Mouse (Mus musculus) spleen, postnatal 36 days (tissue): ENCODE data around the gene Flvcr2.
A peak's percentile ranks its signal among the peaks of the same experiment; 100 is the strongest.

Experiments
- DNase-seq, 2 experiments: peaks; one replicate each; pipeline ENCODE4 v3.0.0; 2022; ENCODE audit warnings: low spot score in 2 of 2, mixed read lengths in 1 of 2

Gene Flvcr2

DNA sequence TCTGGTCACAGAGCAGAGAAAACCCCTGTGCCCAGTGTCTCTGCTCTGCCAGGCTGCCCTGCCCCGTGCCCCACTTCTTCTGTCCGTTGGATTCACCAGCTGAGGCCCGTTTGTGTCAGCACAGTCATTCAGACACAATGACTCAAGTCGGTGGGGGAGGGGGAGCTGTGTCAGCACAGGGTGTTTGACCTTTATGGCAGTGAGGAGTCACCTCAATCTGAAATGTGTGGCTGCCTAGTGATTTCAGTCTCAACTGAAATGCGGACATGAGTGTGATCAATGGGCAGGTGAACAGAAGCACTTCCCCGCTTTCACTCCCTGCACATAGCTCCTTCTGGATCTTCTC, 16.4 kb upstream of the Flvcr2 start:
- no peak for DNase-seq

DNA sequence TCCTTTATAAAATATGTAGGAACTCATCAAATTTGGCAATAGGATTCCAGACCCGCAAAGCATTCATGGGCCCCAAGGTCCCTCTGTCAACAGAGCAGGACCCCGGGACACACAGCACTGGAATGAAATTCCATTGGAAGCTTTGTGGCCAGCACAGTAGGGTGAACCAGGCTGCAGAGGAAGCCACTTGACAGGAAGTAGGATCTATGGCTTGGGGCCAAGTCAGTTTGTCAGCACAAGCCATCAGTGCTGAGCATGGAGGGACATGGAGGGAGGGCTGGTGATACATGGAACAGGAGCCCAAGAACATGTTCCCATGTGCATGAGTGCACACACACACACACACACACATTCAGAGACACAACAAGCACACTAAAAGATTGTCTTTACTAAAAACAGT, 10.1 kb upstream of the Flvcr2 start:
- DNase-seq, result no peak

DNA sequence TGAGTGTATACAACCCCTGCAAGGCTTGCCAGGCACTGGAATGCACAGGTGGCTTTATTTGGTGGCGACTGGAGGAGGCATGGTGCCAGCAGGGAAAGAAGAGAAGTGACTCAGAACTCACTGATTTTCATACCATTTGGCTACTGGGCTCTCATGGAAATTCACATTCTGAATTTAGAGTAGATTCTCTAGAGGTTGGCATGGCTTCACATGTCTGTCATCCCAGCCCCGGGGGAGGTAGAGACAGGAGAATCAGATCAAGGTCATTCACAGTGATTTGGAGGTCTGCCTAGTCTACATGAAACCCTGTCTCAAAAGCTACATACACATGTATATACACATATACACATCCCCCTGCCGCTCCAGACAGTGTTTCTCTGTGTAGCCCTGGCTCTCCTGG, 9.4 kb upstream of the Flvcr2 start:
- DNase-seq, result no peak

- DNase-seq, result no peak
These were observed 419 bp downstream of the Flvcr2 start for GRCm38 (mm10) chr12:85746696-85747219.

DNA sequence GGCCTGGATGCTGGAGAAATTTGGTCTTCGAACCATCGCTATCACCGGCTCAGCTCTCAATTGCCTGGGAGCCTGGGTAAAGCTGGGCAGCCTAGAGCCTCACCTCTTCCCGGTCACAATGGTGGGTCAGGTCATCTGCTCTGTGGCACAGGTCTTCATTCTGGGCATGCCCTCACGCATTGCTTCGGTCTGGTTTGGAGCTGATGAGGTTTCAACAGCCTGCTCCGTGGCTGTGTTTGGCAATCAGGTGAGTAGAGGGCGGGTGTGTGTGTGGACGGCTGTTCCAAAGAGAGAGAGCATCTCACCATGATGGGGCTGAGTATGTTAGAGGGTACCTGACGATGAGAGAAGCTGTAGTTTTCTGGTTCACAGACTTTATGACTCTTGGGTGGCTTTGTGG, 1.0 kb downstream of the Flvcr2 start:
- no peak for DNase-seq

GRCm38 (mm10) chr12:85749861-85750260, 3.5 kb downstream of the Flvcr2 start:
- DNase-seq, result no peak

GRCm38 (mm10) chr12:85752116-85752515, 5.8 kb downstream of the Flvcr2 start:
- no peak for DNase-seq

DNA sequence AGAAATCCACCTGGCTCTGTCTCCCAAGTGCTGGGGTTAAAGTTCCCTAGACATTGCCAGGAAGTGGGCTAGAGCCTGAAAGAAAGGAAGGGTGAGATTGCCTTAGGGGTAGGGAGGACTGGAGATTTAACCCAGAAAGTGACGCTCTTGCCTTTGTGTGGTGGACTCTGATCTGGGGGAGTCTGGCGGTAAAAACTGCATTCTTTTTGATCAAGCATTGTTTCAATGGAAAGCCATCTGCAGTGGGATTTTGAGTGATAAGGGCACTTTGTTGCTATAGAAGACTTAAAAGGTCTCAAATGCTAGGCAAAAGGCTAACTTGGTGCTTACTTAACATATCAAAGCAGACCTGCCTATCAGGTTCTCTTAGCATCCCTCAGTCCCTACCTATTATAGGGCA, 6.9 kb downstream of the Flvcr2 start:
- no peak for DNase-seq

GRCm38 (mm10) chr12:85754611-85755265, 8.4 kb downstream of the Flvcr2 start:
- no peak for DNase-seq

- DNase-seq, result no peak
These were observed 10.1 kb downstream of the Flvcr2 start for GRCm38 (mm10) chr12:85756455-85756854.

GRCm38 (mm10) chr12:85757074-85757473, 10.7 kb downstream of the Flvcr2 start:
- no peak for DNase-seq

DNA sequence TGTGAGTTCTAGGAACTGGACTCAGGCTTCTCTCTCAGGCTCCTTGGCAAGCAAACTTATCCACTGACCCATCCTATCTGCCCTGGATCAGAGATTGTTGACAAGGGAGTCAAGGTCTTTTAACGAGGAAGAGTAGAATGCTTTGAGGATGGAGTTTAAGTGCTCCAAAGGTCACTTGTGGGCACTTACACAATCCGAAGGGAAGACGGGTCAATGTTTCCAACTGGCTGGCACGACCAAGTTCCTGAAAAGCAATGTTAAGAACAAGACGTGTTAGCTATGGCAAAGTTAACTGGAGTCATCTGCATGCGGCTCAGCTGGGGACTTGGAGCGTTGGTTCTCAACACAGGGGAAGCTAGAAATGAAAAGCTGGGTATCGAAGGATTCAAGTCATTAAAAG, 12.4 kb downstream of the Flvcr2 start:
- no peak for DNase-seq

GRCm38 (mm10) chr12:85761471-85761870, 15.1 kb downstream of the Flvcr2 start:
- DNase-seq, result no peak

- DNase-seq, result no peak
These were observed 18.3 kb downstream of the Flvcr2 start for GRCm38 (mm10) chr12:85764686-85765085.

DNA sequence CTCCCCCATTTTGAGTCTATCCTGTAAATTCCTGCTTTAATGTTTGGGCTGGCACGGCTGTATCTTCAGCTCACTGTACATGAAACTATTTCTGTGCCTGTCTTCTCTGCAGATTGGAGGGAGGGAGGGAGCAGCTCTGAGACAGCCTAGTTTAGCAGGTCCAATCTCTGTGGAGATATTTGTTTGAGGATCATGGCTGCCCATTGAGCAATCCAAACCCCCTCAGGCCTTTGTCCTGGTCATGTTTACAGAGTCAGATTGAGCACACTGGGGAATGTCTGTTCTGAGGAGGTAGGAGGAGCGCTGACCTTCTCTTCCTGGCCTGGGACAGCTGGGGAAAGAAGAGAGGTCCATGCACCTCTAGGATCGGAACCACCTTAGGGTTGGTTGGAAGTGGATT, 19.9 kb downstream of the Flvcr2 start:
- DNase-seq, result no peak

DNA sequence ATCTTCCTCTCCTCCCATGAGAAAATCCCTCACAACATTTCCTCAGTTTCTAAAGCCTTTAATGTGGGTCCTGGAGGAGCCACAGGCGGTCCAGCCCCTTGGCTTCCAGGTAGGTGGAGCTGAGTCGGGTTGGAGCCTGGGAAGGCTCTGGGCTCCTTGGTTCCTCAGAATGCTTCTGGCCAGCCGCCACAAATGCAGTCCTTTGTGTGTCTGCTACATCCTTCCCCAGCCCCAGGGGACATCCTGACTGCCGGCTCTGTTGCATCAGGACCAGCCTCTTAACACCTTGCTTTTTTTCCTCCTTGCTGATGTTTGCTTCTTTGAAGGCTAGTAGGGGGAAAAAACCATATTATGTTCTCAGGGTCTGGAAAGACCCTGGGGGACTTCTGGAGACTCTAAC, 21.4 kb downstream of the Flvcr2 start:
- DNase-seq, result no peak

DNA sequence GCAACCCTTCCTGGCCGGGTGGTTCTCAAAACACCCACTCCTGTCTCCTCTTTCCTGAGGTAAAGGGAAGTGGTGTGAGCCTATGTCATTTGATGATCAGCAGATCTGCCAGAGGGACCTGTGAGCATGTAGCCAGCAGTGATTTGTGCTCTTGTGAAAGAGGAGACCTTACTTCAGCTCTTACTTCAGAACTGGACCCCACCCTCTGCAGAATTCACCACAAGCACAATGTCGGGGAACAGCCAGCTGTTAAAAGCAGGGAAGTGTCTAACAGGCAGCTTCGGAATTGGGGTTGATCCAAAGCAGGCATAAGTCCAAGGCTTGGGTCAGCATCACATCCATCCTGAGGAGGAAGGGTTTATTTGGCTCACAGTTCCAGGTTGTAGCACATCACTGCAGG, 25.0 kb downstream of the Flvcr2 start:
- no peak for DNase-seq

GRCm38 (mm10) chr12:85778962-85779361, 32.6 kb downstream of the Flvcr2 start:
- DNase-seq, result no peak

GRCm38 (mm10) chr12:85779707-85780106, 33.4 kb downstream of the Flvcr2 start:
- no peak for DNase-seq

DNA sequence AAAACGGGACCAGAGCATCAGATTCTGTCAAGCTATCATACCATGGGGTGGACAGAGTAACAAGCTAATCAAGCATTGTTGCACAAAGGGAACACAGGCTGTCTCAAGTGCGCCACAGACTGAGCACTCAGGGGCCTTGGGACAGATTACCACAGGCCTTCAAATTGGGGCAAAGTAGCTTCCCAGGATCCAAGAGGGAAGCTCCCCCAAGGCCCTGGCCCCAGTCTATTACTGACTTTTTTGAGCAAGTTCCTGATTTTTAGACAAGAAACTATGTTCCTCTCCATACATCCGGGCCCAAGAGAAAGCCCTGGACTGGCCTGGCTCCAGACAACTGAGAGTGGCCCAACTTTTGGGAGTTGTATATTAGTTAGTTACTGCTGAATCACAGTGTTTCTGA, 35.3 kb downstream of the Flvcr2 start:
- DNase-seq, result no peak

DNA sequence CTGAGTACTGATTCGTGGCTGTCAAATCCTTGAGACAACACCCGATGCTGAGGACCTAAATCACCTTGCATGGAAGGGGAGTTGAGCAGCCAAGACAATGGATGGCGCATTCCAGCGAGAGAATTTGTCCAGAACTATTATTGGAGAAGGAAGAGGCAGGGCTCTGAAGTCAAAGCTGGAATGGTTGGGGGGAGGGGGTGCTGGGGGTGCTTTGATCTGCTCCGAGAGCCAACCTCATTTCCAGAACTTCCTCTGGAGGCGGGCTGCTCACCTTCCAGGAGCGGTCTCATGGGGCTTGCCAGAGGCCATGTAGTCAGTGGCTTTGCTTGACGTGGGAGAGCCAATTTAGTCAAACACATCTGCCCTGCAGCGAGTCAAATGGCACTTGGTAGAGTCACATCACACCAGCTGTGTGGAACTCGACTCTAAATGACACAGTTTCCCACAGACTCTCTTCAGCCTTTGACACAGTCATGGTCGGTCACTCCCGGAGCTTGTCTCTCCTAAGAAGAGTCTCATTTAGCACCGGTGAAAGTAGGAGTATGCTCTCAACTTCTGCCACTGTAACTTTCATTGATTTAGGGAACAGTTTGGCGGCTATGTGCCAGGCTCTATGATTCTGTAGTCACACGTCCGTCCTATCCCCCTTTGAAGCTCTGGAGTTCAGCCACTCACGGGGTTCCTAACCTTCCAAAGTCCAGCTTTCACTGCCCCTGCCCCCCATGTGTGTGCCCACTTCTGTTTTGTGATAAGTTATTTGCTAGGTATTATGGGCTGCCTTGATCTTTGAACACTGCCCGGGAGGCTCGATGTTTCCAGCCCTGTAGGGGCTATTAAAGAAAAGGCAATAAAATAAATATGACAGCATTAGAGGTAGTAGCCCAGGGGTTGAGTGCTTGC, 38.8 kb downstream of the Flvcr2 start:
- DNase-seq, result no peak

GRCm38 (mm10) chr12:85792158-85792557, 45.8 kb downstream of the Flvcr2 start:
- no peak for DNase-seq

DNA sequence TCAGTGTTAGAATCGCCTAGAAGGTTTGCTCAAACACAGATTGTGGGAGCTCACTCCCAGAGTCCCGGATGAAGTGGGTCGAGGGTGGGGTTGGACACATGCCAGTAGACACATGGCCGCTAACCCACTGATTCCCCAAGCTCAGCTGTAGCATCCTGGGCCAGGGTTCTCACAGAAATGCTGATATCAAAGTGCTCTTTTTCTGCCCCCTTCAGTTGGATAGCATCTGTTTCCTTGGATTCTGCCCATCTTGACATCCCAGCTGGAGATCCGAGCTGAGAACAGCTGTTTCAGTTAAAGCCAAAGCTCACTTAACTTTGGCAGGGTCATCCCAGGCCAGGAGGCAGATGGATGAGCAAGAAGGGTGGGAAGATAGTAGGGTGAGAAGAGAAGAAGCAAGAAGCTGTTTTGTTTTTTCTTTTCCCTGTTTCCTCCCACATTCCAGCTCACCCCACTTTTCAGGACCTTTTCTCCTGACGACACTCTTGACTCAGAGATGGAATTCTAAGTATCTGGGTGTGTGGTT, 46.5 kb downstream of the Flvcr2 start:
- peak in 1 of 2 experiments; percentile 2 for DNase-seq
